Mouse (Mus musculus): Measurements from ENCODE around the gene Rrp36. TPM values are rescaled to one million over a fixed set of nuclear protein-coding genes. Genes with fewer than 3 reads are reported as not detected.

The Rrp36 gene
- polyA plus RNA-seq (2015; fragmentation: Nextera tagmentation; extraction: Ambion mirVana), result 49.9 and 50.8 TPM in 2 replicates

- Histone ChIP-seq H3K9ac (peak within 1 kb of the TSS; percentile 61), H3K27me3 (replicated peaks) (no peaks in the 10 kb centered on the region), H3K4me2 (peak within 1 kb of the TSS; percentile 78), H3K4me1 (peaks cover 25% of the 10 kb centered on the region), H3K27ac (peak within 1 kb of the TSS; percentile 65), H3K4me3 (peak within 1 kb of the TSS; percentile 71), H3K36me3 (replicated peaks) (peaks cover 34% of the 10 kb centered on the region), H3K9me3 (no peaks in the 10 kb centered on the region)
- 1% methylated on average over 42 of the region's 43 CpGs for WGBS
- ATAC-seq (replicated peaks), result peak; percentile 90
Measured at GRCm38 (mm10) chr17:46673850-46674529, at the start of gene Rrp36. Rrp36 (minus strand) TSS chr17:46674352.

- Histone ChIP-seq H3K4me2 (no peak overlapping the region), H3K27ac (no peak overlapping the region), H3K27me3 (replicated peaks) (no peaks in the 10 kb centered on the region), H3K9ac (no peak overlapping the region), H3K4me1 (no peaks in the 10 kb centered on the region), H3K4me3 (no peak overlapping the region), H3K36me3 (replicated peaks) (peaks cover 14% of the 10 kb centered on the region; the same call in 1 of the 2 replicates), H3K9me3 (no peaks in the 10 kb centered on the region)
- ATAC-seq (replicated peaks), result no peak
- 89% methylated on average over 7 of the region's 7 CpGs for WGBS
Measured at GRCm38 (mm10) chr17:46721077-46721476, 46.9 kb upstream of the Rrp36 start.

DNA sequence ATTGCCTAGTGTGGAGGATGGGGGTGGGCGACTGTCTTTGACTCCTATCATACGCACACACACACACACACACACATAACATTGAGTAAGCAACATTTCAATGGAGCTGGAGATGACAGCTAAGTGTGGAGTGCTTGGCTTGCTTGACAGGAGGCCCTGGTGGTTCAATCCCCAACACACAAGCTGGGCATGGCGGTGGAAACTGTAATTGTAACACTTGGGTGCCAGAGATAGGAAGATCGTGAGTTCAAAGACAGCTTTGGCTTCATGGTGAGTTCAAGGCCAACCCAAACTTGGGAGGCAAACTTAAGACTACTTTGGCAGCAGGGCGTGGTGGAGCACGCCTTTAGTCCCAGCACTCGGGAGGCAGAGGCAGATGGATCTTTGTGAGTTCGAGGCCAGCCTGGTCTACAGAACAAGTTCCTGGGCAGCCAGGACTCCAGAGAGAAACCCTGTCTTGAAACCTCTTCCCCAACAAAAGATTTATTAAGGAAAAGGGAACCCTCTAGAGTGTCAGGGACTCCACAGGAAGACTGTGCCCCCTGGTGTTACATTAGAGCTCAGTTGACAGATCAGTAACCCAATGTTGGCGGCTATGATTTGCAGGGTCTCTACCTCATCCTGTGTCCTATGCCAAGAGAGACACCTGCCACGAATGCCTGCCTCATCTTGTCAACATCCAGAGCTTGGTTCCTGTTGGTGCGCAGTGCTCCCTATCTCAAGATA is 40.8 kb upstream of the Rrp36 start:
- Histone ChIP-seq H3K27me3 (replicated peaks) (no peaks in the 10 kb centered on the region), H3K4me1 (peaks cover 16% of the 10 kb centered on the region), H3K4me2 (no peak overlapping the region), H3K27ac (no peak overlapping the region), H3K9ac (no peak overlapping the region), H3K9me3 (no peaks in the 10 kb centered on the region), H3K36me3 (replicated peaks) (peaks cover 14% of the 10 kb centered on the region), H3K4me3 (no peak overlapping the region)
- no peak for ATAC-seq (replicated peaks)
- WGBS, result 97% methylated on average over 11 of the region's 11 CpGs

- Histone ChIP-seq H3K4me3 (no peak overlapping the region), H3K9ac (no peak overlapping the region), H3K4me1 (peaks cover 16% of the 10 kb centered on the region), H3K9me3 (no peaks in the 10 kb centered on the region), H3K36me3 (replicated peaks) (peaks cover 14% of the 10 kb centered on the region), H3K27me3 (replicated peaks) (no peaks in the 10 kb centered on the region), H3K27ac (no peak overlapping the region), H3K4me2 (no peak overlapping the region)
- WGBS, result 90% methylated on average over 9 of the region's 9 CpGs
- ATAC-seq (replicated peaks), result no peak
Measured at GRCm38 (mm10) chr17:46713849-46714248, 39.7 kb upstream of the Rrp36 start.

GRCm38 (mm10) chr17:46712442-46712841 is 38.3 kb upstream of the Rrp36 start:
- ATAC-seq (replicated peaks), result no peak
- H3K9ac ChIP-seq, result peak overlapping the region; percentile 93; the same call in 1 of the 2 replicates
- 78% methylated on average over 7 of the region's 7 CpGs for WGBS

DNA sequence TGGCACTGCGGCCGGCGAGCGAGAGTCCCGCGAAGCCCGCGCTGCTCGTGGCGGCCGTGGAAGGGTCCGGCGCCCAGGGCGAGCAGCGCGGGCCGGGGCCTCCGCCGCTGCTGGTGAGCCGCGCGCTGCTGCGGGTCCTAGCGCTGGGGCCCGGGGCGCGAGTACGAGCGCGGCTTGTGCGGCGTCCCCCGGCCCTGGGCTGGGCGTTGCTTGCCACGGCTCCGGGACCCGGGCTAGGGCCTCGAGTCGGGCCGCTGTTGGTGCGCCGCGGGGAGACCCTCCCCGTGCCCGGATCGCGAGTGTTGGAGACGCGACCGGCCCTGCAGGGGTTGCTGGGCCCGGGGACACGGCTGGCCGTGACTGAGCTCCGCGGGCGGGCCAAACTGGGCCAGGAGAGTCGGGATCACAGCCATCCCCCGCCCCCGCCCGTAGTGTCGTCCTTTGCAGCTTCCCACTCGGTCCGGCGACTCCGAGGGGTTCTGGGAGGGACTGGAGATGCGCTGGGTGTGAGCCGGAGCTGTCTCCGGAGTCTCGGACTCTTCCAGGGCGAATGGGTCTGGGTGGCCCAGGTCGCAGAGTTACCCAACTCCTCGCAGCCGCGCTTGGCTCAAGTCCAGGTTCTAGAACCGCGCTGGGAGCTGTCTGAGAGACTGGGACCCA is 37.6 kb upstream of the Rrp36 start:
- Histone ChIP-seq H3K27ac (peak overlapping the region; percentile 87), H3K4me2 (peak overlapping the region; percentile 92), H3K9me3 (no peaks in the 10 kb centered on the region), H3K4me3 (peak overlapping the region; percentile 91), H3K27me3 (replicated peaks) (no peaks in the 10 kb centered on the region), H3K9ac (peak overlapping the region; percentile 93), H3K4me1 (peaks cover 16% of the 10 kb centered on the region), H3K36me3 (replicated peaks) (peaks cover 14% of the 10 kb centered on the region)
- WGBS, result under 1% methylated on average over 72 of the region's 76 CpGs
- ATAC-seq (replicated peaks), result peak; percentile 62

More at GRCm38 (mm10) chr17:46712442-46712841, 38.3 kb upstream of the Rrp36 start:
- Histone ChIP-seq H3K4me2 (peak overlapping the region; percentile 92), H3K36me3 (replicated peaks) (peaks cover 14% of the 10 kb centered on the region), H3K4me1 (peaks cover 16% of the 10 kb centered on the region), H3K4me3 (peak overlapping the region; percentile 91), H3K27me3 (replicated peaks) (no peaks in the 10 kb centered on the region), H3K9me3 (no peaks in the 10 kb centered on the region), H3K27ac (no peak overlapping the region)

GRCm38 (mm10) chr17:46710959-46711597 is 36.9 kb upstream of the Rrp36 start, which contains the start of gene Pex6:
Pex6 (plus strand) TSS chr17:46711463.
- no peaks in the 10 kb centered on the region for H3K9me3 ChIP-seq
- H3K4me2 ChIP-seq, result peak within 1 kb of the TSS; percentile 92
- WGBS, result 7% methylated on average over 36 of the region's 36 CpGs
- peak within 1 kb of the TSS; percentile 87 for H3K27ac ChIP-seq
- H3K4me1 ChIP-seq, result peaks cover 16% of the 10 kb centered on the region
- peak within 1 kb of the TSS; percentile 93 for H3K9ac ChIP-seq
- no peaks in the 10 kb centered on the region for H3K27me3 ChIP-seq (replicated peaks)
- peaks cover 14% of the 10 kb centered on the region for H3K36me3 ChIP-seq (replicated peaks)
- H3K4me3 ChIP-seq, result peak within 1 kb of the TSS; percentile 91
- peak; percentile 93 for ATAC-seq (replicated peaks)

DNA sequence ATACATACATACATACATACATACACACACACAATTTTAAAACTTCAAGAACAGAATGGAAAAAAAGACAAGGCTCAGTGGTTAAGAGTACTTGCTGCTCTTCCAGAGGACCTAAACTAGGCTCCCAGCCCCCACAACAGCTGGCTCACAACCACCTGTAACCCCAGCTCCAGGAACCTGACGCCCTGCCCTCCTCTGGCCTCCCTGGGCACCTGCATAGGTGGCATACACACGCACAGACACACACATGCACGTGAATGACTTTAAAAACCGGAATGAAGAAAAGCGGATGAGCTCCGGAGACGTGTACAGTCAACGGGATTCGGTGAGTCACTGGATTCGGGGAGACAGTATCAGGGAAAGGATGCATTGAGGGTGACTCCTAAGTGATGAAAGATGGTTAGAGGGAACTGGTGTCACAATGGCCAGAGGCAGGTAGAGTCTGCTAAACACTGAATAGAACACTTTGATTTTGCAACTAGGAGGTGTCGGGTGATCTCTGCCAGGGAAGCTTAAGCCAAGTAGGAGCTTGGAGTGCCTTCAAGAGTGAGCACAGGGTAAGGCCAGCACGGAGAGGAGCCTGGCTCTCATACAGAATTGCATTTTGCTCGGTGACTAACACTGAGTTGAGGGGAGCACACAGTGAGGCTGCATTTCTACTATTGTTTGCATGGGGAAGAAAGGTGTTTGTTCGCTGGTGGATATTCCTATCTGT is 32.4 kb upstream of the Rrp36 start:
- no peaks in the 10 kb centered on the region for H3K27me3 ChIP-seq (replicated peaks)
- H3K4me1 ChIP-seq, result peaks cover 34% of the 10 kb centered on the region
- H3K4me3 ChIP-seq, result no peak overlapping the region
- H3K27ac ChIP-seq, result no peak overlapping the region
- H3K36me3 ChIP-seq (replicated peaks), result no peaks in the 10 kb centered on the region
- WGBS, result 93% methylated on average over 14 of the region's 14 CpGs
- ATAC-seq (replicated peaks), result no peak
- no peak overlapping the region for H3K9ac ChIP-seq
- no peak overlapping the region for H3K4me2 ChIP-seq
- no peaks in the 10 kb centered on the region for H3K9me3 ChIP-seq

- H3K27ac ChIP-seq, result peak within 1 kb of the TSS; percentile 93
- peak; percentile 96 for ATAC-seq (replicated peaks)
- no peaks in the 10 kb centered on the region for H3K9me3 ChIP-seq
- H3K4me1 ChIP-seq, result peaks cover 42% of the 10 kb centered on the region
- peak within 1 kb of the TSS; percentile 87 for H3K4me2 ChIP-seq
- under 1% methylated on average over 48 of the region's 48 CpGs for WGBS
- H3K36me3 ChIP-seq (replicated peaks), result no peaks in the 10 kb centered on the region
- peak within 1 kb of the TSS; percentile 79 for H3K4me3 ChIP-seq
- no peaks in the 10 kb centered on the region for H3K27me3 ChIP-seq (replicated peaks)
- H3K9ac ChIP-seq, result peak within 1 kb of the TSS; percentile 98
Measured at GRCm38 (mm10) chr17:46704887-46705835, 31.0 kb upstream of the Rrp36 start, which contains the start of gene Ppp2r5d. Ppp2r5d (minus strand) TSS chr17:46705111.

- Histone ChIP-seq H3K4me1 (peaks cover 42% of the 10 kb centered on the region), H3K9me3 (no peaks in the 10 kb centered on the region), H3K4me2 (peak overlapping the region; percentile 71), H3K36me3 (replicated peaks) (peaks cover 5% of the 10 kb centered on the region; the same call in 1 of the 2 replicates), H3K27ac (peak overlapping the region; percentile 93), H3K9ac (peak overlapping the region; percentile 98), H3K27me3 (replicated peaks) (no peaks in the 10 kb centered on the region), H3K4me3 (peak overlapping the region; percentile 79)
- 5% methylated on average over 40 of the region's 41 CpGs for WGBS
- peak; percentile 76 for ATAC-seq (replicated peaks)
Measured at GRCm38 (mm10) chr17:46703971-46704886, 30.1 kb upstream of the Rrp36 start.
